Mouse (Mus musculus): ENCODE data around the gene Bmpr1b. TPM values are rescaled to one million over a fixed set of nuclear protein-coding genes. Genes with fewer than 3 reads are reported as not detected.

The Bmpr1b gene
- polyA plus RNA-seq, 1 experiment from 2014 or later = 10.7 TPM

DNA sequence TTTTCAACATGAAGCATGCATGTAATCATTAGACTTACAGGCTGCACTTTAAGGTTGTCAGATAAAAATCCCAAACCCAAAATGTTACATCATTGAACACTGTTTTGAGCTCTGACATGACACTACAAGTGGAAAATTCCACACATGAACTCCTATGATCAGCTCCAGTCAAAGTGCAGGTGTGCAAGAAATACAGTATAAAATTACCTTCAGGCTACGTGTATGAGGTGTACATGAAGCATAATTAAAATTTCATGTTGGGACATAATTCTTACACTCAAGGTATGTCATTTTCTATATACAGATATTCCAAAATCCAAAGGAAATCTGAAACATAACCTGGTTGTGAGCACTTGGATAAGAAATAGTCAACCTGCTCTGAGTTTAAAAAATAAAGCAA is 220.7 kb downstream of the Bmpr1b start:
- Histone ChIP-seq H3K4me2 (ENCODE audit: low read depth, low read length, severe bottlenecking) (no peak overlapping the region), H3K4me1 (replicated peaks; ENCODE audit: control insufficient read depth, insufficient read depth, low read length) (peaks cover 5% of the 10 kb centered on the region; the same call in 1 of the 2 replicates), H3K36me3 (ENCODE audit: control insufficient read depth, insufficient read depth, low read length) (no peaks in the 10 kb centered on the region), H3K9me3 (ENCODE audit: control insufficient read depth, low read length) (no peaks in the 10 kb centered on the region), H3K27ac (ENCODE audit: low read depth, low read length) (no peak overlapping the region), H3K4me3 (ENCODE audit: low read depth, low read length) (no peak overlapping the region), H3K9ac (ENCODE audit: low read length) (no peak overlapping the region), H3K27me3 (ENCODE audit: control insufficient read depth, insufficient read depth, low read length) (no peaks in the 10 kb centered on the region)
- WGBS = 74% methylated on average over 1 of the region's 1 CpGs
- DNase-seq (ENCODE audit: low spot score) (no peak), ATAC-seq (replicated peaks; ENCODE audit: low FRiP score) (no peak)

DNA sequence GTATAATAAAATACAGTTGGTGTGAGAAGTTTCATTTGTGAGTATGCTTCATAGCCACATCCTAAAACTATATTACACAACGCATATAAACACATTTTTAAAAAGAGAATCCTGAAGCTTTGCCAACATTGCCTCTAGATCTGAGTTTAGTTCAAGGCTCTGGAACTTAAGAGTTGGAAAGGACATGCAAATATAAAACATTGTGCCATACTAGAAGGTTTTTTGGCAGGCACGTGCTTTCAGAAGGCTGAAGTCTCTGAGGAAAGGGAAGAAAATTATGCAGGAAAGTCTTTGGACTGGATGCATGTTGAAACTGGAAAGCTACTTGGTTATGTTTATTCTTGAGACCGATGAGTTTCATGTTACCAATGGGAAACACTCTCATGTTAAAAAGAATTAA is 221.1 kb downstream of the Bmpr1b start:
- Histone ChIP-seq H3K4me3 (ENCODE audit: low read depth, low read length) (no peak overlapping the region), H3K36me3 (ENCODE audit: control insufficient read depth, insufficient read depth, low read length) (no peaks in the 10 kb centered on the region), H3K9me3 (ENCODE audit: control insufficient read depth, low read length) (no peaks in the 10 kb centered on the region), H3K27ac (ENCODE audit: low read depth, low read length) (no peak overlapping the region), H3K27me3 (ENCODE audit: control insufficient read depth, insufficient read depth, low read length) (no peaks in the 10 kb centered on the region), H3K4me2 (ENCODE audit: low read depth, low read length, severe bottlenecking) (no peak overlapping the region), H3K4me1 (replicated peaks; ENCODE audit: control insufficient read depth, insufficient read depth, low read length) (peaks cover 5% of the 10 kb centered on the region; the same call in 1 of the 2 replicates), H3K9ac (ENCODE audit: low read length) (no peak overlapping the region)
- DNase-seq (ENCODE audit: low spot score) (no peak), ATAC-seq (replicated peaks; ENCODE audit: low FRiP score) (no peak)
- WGBS = 92% methylated on average over 3 of the region's 3 CpGs

DNA sequence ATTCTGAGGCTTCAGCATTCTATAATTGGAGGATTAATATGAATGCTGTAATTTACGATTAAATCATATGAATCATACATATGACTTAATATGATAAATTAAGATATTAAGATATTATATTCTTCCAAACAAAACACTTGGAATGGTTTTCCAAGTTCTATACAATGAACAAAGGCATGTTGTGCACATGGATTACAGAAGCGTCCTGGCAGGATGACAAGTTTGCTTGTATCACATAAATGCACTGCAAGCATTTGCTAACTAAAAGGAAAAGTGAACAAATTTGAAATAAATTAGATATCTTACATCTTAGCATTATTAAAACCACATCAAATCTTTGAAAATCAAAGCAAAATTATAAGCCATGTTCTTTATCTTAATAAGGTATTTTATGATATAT is 222.4 kb downstream of the Bmpr1b start:
- no peaks in the 10 kb centered on the region for H3K27me3 ChIP-seq (ENCODE audit: control insufficient read depth, insufficient read depth, low read length)
- H3K4me1 ChIP-seq (replicated peaks; ENCODE audit: control insufficient read depth, insufficient read depth, low read length) = peaks cover 9% of the 10 kb centered on the region; the same call in 1 of the 2 replicates
- no peaks in the 10 kb centered on the region for H3K9me3 ChIP-seq (ENCODE audit: control insufficient read depth, low read length)
- no peak overlapping the region for H3K9ac ChIP-seq (ENCODE audit: low read length)
- no peaks in the 10 kb centered on the region for H3K36me3 ChIP-seq (ENCODE audit: control insufficient read depth, insufficient read depth, low read length)
- 96% methylated on average over 2 of the region's 2 CpGs for WGBS
- H3K4me3 ChIP-seq (ENCODE audit: low read depth, low read length) = no peak overlapping the region
- H3K27ac ChIP-seq (ENCODE audit: low read depth, low read length) = no peak overlapping the region
- DNase-seq (ENCODE audit: low spot score) (no peak), ATAC-seq (replicated peaks; ENCODE audit: low FRiP score) (no peak)
- H3K4me2 ChIP-seq (ENCODE audit: low read depth, low read length, severe bottlenecking) = no peak overlapping the region

DNA sequence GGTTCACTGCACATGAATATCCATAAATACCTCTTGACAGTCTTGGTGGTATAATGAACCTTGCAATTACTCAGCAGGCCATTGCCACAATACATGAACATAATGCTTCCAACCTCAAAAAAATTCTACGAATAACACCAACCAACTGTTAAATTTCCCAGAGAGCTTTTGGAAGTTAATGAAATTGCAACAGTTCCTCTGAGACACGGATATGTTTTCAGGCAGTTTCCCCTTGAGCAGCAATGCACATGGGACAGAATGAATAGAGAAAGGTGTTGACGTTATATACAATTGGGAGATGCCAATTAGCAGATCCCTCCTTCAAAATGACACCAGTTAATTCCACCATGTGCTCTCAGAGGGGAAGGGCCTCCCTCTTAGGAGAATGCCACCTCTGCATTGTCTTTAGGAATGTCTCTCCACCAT is 225.9 kb downstream of the Bmpr1b start:
- Histone ChIP-seq H3K27ac (ENCODE audit: low read depth, low read length) (no peak overlapping the region), H3K27me3 (ENCODE audit: control insufficient read depth, insufficient read depth, low read length) (no peaks in the 10 kb centered on the region), H3K9ac (ENCODE audit: low read length) (no peak overlapping the region), H3K9me3 (ENCODE audit: control insufficient read depth, low read length) (no peaks in the 10 kb centered on the region), H3K4me3 (ENCODE audit: low read depth, low read length) (no peak overlapping the region), H3K4me2 (ENCODE audit: low read depth, low read length, severe bottlenecking) (no peak overlapping the region), H3K36me3 (ENCODE audit: control insufficient read depth, insufficient read depth, low read length) (no peaks in the 10 kb centered on the region), H3K4me1 (replicated peaks; ENCODE audit: control insufficient read depth, insufficient read depth, low read length) (peaks cover 3% of the 10 kb centered on the region; the same call in 1 of the 2 replicates)
- ATAC-seq (replicated peaks; ENCODE audit: low FRiP score) (peak; percentile 91), DNase-seq (ENCODE audit: low spot score) (no peak)
- WGBS = 16% methylated on average over 3 of the region's 3 CpGs

DNA sequence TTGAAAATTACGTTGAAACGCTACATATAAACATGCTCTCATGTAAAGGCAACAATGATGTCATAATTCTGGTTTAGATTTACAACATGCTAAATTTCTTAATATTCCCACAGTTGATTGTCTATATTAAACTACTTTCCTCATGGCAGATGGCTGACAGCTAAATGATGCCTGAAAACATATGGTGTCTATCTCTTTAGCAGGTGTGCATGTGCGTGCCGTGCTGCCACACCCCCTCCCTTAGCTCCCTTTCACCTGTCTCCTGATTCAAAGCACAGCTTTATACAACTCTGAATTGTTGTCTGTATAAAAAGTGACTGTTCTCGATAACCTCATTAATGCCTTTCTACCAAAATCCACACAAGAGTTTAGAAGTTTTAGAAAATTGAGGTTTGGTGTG is 229.0 kb downstream of the Bmpr1b start:
- ATAC-seq (replicated peaks; ENCODE audit: low FRiP score) = no peak
- Histone ChIP-seq H3K4me2 (ENCODE audit: low read depth, low read length, severe bottlenecking) (no peak overlapping the region), H3K27me3 (ENCODE audit: control insufficient read depth, insufficient read depth, low read length) (no peaks in the 10 kb centered on the region), H3K4me1 (replicated peaks; ENCODE audit: control insufficient read depth, insufficient read depth, low read length) (peaks cover 7% of the 10 kb centered on the region; the same call in 1 of the 2 replicates), H3K9me3 (ENCODE audit: control insufficient read depth, low read length) (no peaks in the 10 kb centered on the region), H3K4me3 (ENCODE audit: low read depth, low read length) (no peak overlapping the region), H3K27ac (ENCODE audit: low read depth, low read length) (no peak overlapping the region), H3K36me3 (ENCODE audit: control insufficient read depth, insufficient read depth, low read length) (no peaks in the 10 kb centered on the region), H3K9ac (ENCODE audit: low read length) (no peak overlapping the region)
- no peak for DNase-seq (ENCODE audit: low spot score)
- WGBS = 90% methylated on average over 5 of the region's 5 CpGs

DNA sequence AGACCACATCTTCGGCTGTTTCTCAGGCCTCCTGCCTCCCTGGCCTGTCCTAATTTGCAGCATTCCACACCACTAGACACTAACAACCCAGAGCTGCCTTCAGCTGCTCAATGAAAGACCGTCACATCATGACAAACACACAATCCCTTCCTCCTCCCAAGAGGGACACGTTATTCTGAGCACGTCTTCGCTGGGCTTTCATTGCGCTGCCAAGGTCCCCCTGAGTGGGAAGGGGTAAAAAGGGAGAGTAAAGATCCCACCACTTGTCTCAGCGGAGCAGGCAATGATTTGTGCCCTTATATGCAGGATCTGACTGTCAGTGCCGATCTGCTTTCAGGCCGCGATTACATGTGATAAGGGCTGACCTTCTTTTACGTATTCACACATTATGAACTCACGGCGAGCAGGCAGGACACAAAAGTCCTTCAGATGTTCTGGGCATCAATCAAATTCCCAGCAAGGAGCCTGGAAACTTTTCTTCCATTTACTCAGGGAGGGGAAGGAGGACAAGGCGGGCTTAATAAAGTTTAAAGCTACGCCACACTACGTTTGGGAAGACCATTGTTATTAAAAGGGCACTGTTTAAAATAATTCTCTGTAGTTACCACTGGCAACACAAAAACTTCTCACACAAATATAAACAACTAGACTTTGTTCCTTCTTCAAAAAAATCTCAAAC is 232.5 kb downstream of the Bmpr1b start:
- no peak overlapping the region for H3K4me3 ChIP-seq (ENCODE audit: low read depth, low read length)
- WGBS = 8% methylated on average over 16 of the region's 16 CpGs

DNA sequence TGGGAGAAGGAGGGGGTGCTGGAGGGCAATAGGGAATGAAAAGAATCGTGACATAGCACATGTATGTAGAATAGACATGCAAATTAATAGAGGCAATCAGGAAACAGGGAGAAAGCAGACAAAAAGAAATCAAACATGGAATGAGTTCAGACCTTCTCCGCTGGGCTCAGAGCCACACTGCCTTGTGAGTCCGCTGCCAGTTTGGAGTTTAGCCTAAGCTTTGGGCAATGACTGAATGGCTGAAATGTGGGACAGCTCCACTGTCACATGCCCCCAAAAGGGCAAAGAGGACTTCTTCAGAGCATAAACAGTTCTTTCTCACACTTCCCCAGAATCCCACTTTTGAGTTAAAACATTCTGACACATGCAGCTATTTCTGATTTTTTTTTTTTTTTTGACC is 236.3 kb downstream of the Bmpr1b start:
- Histone ChIP-seq H3K4me2 (ENCODE audit: low read depth, low read length, severe bottlenecking) (no peak overlapping the region), H3K27ac (ENCODE audit: low read depth, low read length) (0 out of 2 replicates have a peak overlapping the region, but pooled peaks have one; percentile 25), H3K9ac (ENCODE audit: low read length) (no peak overlapping the region), H3K36me3 (ENCODE audit: control insufficient read depth, insufficient read depth, low read length) (no peaks in the 10 kb centered on the region), H3K4me1 (replicated peaks; ENCODE audit: control insufficient read depth, insufficient read depth, low read length) (peaks cover 19% of the 10 kb centered on the region), H3K27me3 (ENCODE audit: control insufficient read depth, insufficient read depth, low read length) (no peaks in the 10 kb centered on the region), H3K9me3 (ENCODE audit: control insufficient read depth, low read length) (no peaks in the 10 kb centered on the region), H3K4me3 (ENCODE audit: low read depth, low read length) (no peak overlapping the region)
- DNase-seq (ENCODE audit: low spot score) (no peak), ATAC-seq (replicated peaks; ENCODE audit: low FRiP score) (no peak)
- 56% methylated on average over 3 of the region's 3 CpGs for WGBS

More for the DNA sequence above, 232.5 kb downstream of the Bmpr1b start:
- Histone ChIP-seq H3K36me3 (ENCODE audit: control insufficient read depth, insufficient read depth, low read length) (no peaks in the 10 kb centered on the region), H3K9ac (ENCODE audit: low read length) (no peak overlapping the region), H3K9me3 (ENCODE audit: control insufficient read depth, low read length) (no peaks in the 10 kb centered on the region), H3K4me1 (replicated peaks; ENCODE audit: control insufficient read depth, insufficient read depth, low read length) (peaks cover 15% of the 10 kb centered on the region; the same call in 1 of the 2 replicates), H3K27me3 (ENCODE audit: control insufficient read depth, insufficient read depth, low read length) (no peaks in the 10 kb centered on the region), H3K4me2 (ENCODE audit: low read depth, low read length, severe bottlenecking) (peak overlapping the region; percentile 38), H3K27ac (ENCODE audit: low read depth, low read length) (peak overlapping the region; percentile 87)
- DNase-seq (ENCODE audit: low spot score) (peak; percentile 77), ATAC-seq (replicated peaks; ENCODE audit: low FRiP score) (peak; percentile 93)

DNA sequence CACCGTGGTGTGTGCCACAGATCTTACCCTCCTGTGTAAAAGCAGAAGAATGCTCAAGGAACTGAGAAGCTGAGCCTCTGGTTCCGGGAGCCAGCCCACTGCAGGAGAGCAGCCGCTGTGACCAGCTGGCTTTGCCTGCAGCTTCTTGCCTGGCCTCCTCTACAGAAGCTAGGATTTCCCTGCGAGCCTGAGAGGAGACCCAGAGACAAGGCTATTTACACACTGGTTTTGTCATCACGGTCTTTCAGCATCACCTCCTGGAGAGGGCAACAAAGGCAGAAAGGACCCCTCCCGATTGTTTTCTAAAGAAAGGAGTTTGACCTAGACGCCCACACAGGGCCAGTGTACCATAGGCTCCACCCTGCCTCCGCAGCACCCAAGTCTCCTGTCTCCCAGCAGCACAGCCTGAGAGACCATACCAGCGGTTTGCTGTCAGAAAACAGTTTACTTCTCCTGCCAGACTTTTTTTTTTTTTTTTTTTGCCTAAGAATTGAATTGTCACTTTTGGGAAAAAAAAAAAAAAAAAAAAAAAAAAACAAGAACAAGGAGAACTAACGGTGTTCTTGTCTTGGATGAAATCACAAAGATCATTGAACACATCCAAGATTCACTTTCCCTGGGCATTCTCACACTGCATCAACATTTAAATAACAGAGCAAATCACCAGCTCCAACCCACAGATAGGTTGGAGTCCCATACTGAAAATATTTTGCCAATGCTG is 237.7 kb downstream of the Bmpr1b start:
- Histone ChIP-seq H3K36me3 (ENCODE audit: control insufficient read depth, insufficient read depth, low read length) (no peaks in the 10 kb centered on the region), H3K27ac (ENCODE audit: low read depth, low read length) (peak overlapping the region; percentile 37), H3K27me3 (ENCODE audit: control insufficient read depth, insufficient read depth, low read length) (no peaks in the 10 kb centered on the region), H3K4me1 (replicated peaks; ENCODE audit: control insufficient read depth, insufficient read depth, low read length) (peaks cover 19% of the 10 kb centered on the region), H3K4me3 (ENCODE audit: low read depth, low read length) (peak overlapping the region; percentile 9; the same call in 1 of the 2 replicates), H3K9me3 (ENCODE audit: control insufficient read depth, low read length) (no peaks in the 10 kb centered on the region), H3K9ac (ENCODE audit: low read length) (peak overlapping the region; percentile 27), H3K4me2 (ENCODE audit: low read depth, low read length, severe bottlenecking) (peak overlapping the region; percentile 37)
- DNase-seq (ENCODE audit: low spot score) (peak; percentile 66), ATAC-seq (replicated peaks; ENCODE audit: low FRiP score) (peak; percentile 71)
- 1% methylated on average over 10 of the region's 10 CpGs for WGBS
